Mouse (Mus musculus) megakaryocyte, adult 5-6 weeks (primary cell): ENCODE results near the gene Anks1. TPM values are rescaled to one million over a fixed set of nuclear protein-coding genes. Genes with fewer than 3 reads are reported as not detected.

Experiments
- ATAC-seq: 2 replicates; pipeline ENCODE4 v1.8.0; 2016; ENCODE audit warnings: mild to moderate bottlenecking, inconsistent platforms; ENCODE audit not compliant: poor library complexity, severe bottlenecking
- total RNA-seq, 2 experiments: library from RNA; stranded (forward) in 1 of 2; stranded (reverse) in 1 of 2; fragments of 153-499, 151-499 nt in 1 of 2; fragments of 221-1000, 200-1000 nt in 1 of 2; gene quantifications; 2 replicates each; pipeline versions ENCODE4 v1.2.3 to v1.2.4; 2015 to 2017

Anks1 gene
- total RNA-seq, 2 experiments from 2014 or later: 22.6 to 25.9 TPM

GRCm38 (mm10) chr17:28016056-28016797, 107.1 kb downstream of the Anks1 start:
- 0 out of 2 replicates have a peak, but pooled peaks have one; percentile 14 for ATAC-seq

GRCm38 (mm10) chr17:28018344-28018743, 109.2 kb downstream of the Anks1 start:
- no peak for ATAC-seq

- no peak for ATAC-seq
These were observed 109.7 kb downstream of the Anks1 start for GRCm38 (mm10) chr17:28018776-28019175.

GRCm38 (mm10) chr17:28019785-28020696, 110.9 kb downstream of the Anks1 start:
- no peak for ATAC-seq

- no peak for ATAC-seq
These were observed 112.8 kb downstream of the Anks1 start for GRCm38 (mm10) chr17:28021911-28022310.

- no peak for ATAC-seq
These were observed 113.9 kb downstream of the Anks1 start for GRCm38 (mm10) chr17:28022854-28023655.

- ATAC-seq: no peak
These were observed 116.4 kb downstream of the Anks1 start for GRCm38 (mm10) chr17:28025541-28025961.

- no peak for ATAC-seq
These were observed 117.2 kb downstream of the Anks1 start for GRCm38 (mm10) chr17:28026111-28026872.

GRCm38 (mm10) chr17:28027197-28027596, 118.1 kb downstream of the Anks1 start:
- ATAC-seq: no peak

- ATAC-seq: no peak
These were observed 119.1 kb downstream of the Anks1 start for GRCm38 (mm10) chr17:28028236-28028635.

- no peak for ATAC-seq
These were observed 120.2 kb downstream of the Anks1 start for GRCm38 (mm10) chr17:28029308-28029707.

GRCm38 (mm10) chr17:28030446-28030845, 121.3 kb downstream of the Anks1 start:
- no peak for ATAC-seq

- peak; percentile 62 for ATAC-seq
These were observed 122.3 kb downstream of the Anks1 start for GRCm38 (mm10) chr17:28031281-28031941.

- ATAC-seq: no peak
These were observed 123.1 kb downstream of the Anks1 start for GRCm38 (mm10) chr17:28032219-28032618.

GRCm38 (mm10) chr17:28033046-28033580, 124.0 kb downstream of the Anks1 start:
- no peak for ATAC-seq

- ATAC-seq: no peak
These were observed 125.9 kb downstream of the Anks1 start for GRCm38 (mm10) chr17:28034986-28035385.

- ATAC-seq: no peak
These were observed 128.0 kb downstream of the Anks1 start for GRCm38 (mm10) chr17:28036813-28037756.

GRCm38 (mm10) chr17:28040620-28041019, 131.5 kb downstream of the Anks1 start:
- ATAC-seq: no peak
